Mouse (Mus musculus): Measurements from ENCODE around the gene Sh3rf1. TPM values are rescaled to one million over a fixed set of nuclear protein-coding genes. Genes with fewer than 3 reads are reported as not detected.

Gene Sh3rf1
- polyA plus RNA-seq (2012): 3.4 and 4.3 TPM in 2 replicates

GRCm38 (mm10) chr8:61223729-61224379 is at the start of gene Sh3rf1:
Gene Sh3rf1, plus strand, starts transcription at chr8:61223872.

Other genes with a start within 250 kb of the Sh3rf1 start
- gene Clcn3, start 240.6 kb upstream of the Sh3rf1 start, polyA plus RNA-seq (2012): 4.3 and 5.2 TPM in 2 replicates
- gene Nek1, start 230.7 kb upstream of the Sh3rf1 start, polyA plus RNA-seq (2012): 3.4 and 3.6 TPM in 2 replicates

All from megakaryocyte-erythroid progenitor cell, adult 5 weeks (primary cell).